Mouse (Mus musculus) CH12.LX (cell line): Measurements from ENCODE around the gene Crct1. TPM values are rescaled to one million over a fixed set of nuclear protein-coding genes. Genes with fewer than 3 reads are reported as not detected.

Experiments
- DNase-seq: peaks from one replicate; pipeline ENCODE4 v3.0.0-alpha.2; 2013; ENCODE audit errors: extremely low read depth
- H3K27ac ChIP-seq: 2 replicates; pipeline ENCODE4 v1.5.1; 2012; ENCODE audit warnings: low read depth, mild to moderate bottlenecking, control low read depth, moderate library complexity; ENCODE audit not compliant: insufficient read depth
- H3K27me3 ChIP-seq: replicated peaks from 2 replicates; pipeline ENCODE3; 2012; ENCODE audit warnings: inconsistent platforms
- H3K36me3 ChIP-seq, 2 experiments: replicated peaks in 1 of 2; 2 replicates each; pipeline versions ENCODE3 to v1.6.1; 2012; ENCODE audit warnings: inconsistent platforms in 1 of 2, low read length in 1 of 2, mild to moderate bottlenecking in 1 of 2, mixed read lengths in 1 of 2, moderate library complexity in 1 of 2; ENCODE audit not compliant: control insufficient read depth in 1 of 2, insufficient read depth in 1 of 2
- H3K4me1 ChIP-seq, 2 experiments: 2 replicates each; pipeline ENCODE4 v1.6.1; 2012; ENCODE audit warnings: inconsistent platforms in 1 of 2, moderate library complexity in 1 of 2; ENCODE audit not compliant: insufficient read depth in 2 of 2, control insufficient read depth in 1 of 2
- H3K4me2 ChIP-seq: 2 replicates; pipeline ENCODE4 v1.6.1; 2012; ENCODE audit warnings: low read depth, mild to moderate bottlenecking, control low read depth; ENCODE audit not compliant: poor library complexity, insufficient read depth, severe bottlenecking
- H3K4me3 ChIP-seq, 3 experiments: fragments of 150-350 bp in 1 of 3; sonication (generic) in 1 of 3; replicated peaks in 1 of 3; 2 replicates each; pipeline versions ENCODE3 to v1.5.1; 2011 to 2012; ENCODE audit warnings: low read depth in 2 of 3, low read length in 2 of 3, mild to moderate bottlenecking in 2 of 3, moderate library complexity in 2 of 3, control low read depth in 1 of 3, improper control_type of control experiment in 1 of 3, inconsistent platforms in 1 of 3, mixed read lengths in 1 of 3; ENCODE audit not compliant: poor library complexity in 1 of 3
- H3K79me2 ChIP-seq: replicated peaks from 2 replicates; pipeline ENCODE4 v1.6.1; 2012; ENCODE audit warnings: mild to moderate bottlenecking, moderate library complexity; ENCODE audit not compliant: control insufficient read depth, poor library complexity, insufficient read depth, severe bottlenecking; ENCODE audit errors: extremely low read depth
- H3K9ac ChIP-seq: 2 replicates; pipeline ENCODE4 v1.6.1; 2012; ENCODE audit warnings: low read depth, mild to moderate bottlenecking, control low read depth, moderate library complexity; ENCODE audit not compliant: insufficient read depth
- H3K9me3 ChIP-seq: replicated peaks from 2 replicates; pipeline ENCODE3; 2012; ENCODE audit warnings: low read length, inconsistent platforms, mixed read lengths
- BHLHE40 ChIP-seq: IDR thresholded peaks from 2 replicates; pipeline ENCODE4 v1.6.1; 2011; ENCODE audit warnings: mild to moderate bottlenecking, low read depth, low read length, improper control_type of control experiment
- CHD1 ChIP-seq: IDR thresholded peaks from 2 replicates; pipeline ENCODE4 v1.6.1; 2012; ENCODE audit warnings: low read depth, low read length, improper control_type of control experiment, inconsistent platforms
- CHD2 ChIP-seq: IDR thresholded peaks from 2 replicates; pipeline ENCODE4 v1.6.1; 2011; ENCODE audit warnings: low read length, improper control_type of control experiment
- CTCF ChIP-seq, 2 experiments: IDR thresholded peaks in 1 of 2; conservative IDR thresholded peaks in 1 of 2; 2 replicates each; pipeline ENCODE4 v1.5.1; 2011 to 2012; ENCODE audit warnings: low read depth in 2 of 2, low read length in 2 of 2, improper control_type of control experiment in 1 of 2, inconsistent platforms in 1 of 2, mild to moderate bottlenecking in 1 of 2, moderate library complexity in 1 of 2
- E2F4 ChIP-seq: IDR thresholded peaks from 2 replicates; pipeline ENCODE4 v1.6.1; 2011; ENCODE audit warnings: low read depth, low read length, improper control_type of control experiment; ENCODE audit not compliant: insufficient replicate concordance
- ELF1 ChIP-seq: IDR thresholded peaks from 2 replicates; pipeline ENCODE4 v1.6.1; 2014; ENCODE audit warnings: low read depth, mild to moderate bottlenecking, inconsistent platforms, low read length, improper control_type of control experiment
- EP300 ChIP-seq: IDR thresholded peaks from 2 replicates; pipeline ENCODE4 v1.6.1; 2011; ENCODE audit warnings: low read length, improper control_type of control experiment
- JUN ChIP-seq: IDR thresholded peaks from 2 replicates; pipeline ENCODE4 v1.6.1; 2011; ENCODE audit warnings: low read depth, mild to moderate bottlenecking, low read length, improper control_type of control experiment, moderate library complexity; ENCODE audit not compliant: insufficient read depth
- KAT2A ChIP-seq: IDR thresholded peaks from 2 replicates; pipeline ENCODE4 v1.6.1; 2012; ENCODE audit warnings: low read length, improper control_type of control experiment, inconsistent platforms; ENCODE audit not compliant: insufficient replicate concordance
- MAFK ChIP-seq: IDR thresholded peaks from 2 replicates; pipeline ENCODE4 v1.6.1; 2011; ENCODE audit warnings: low read length, improper control_type of control experiment; ENCODE audit not compliant: insufficient replicate concordance
- MAX ChIP-seq: IDR thresholded peaks from 2 replicates; pipeline ENCODE4 v1.6.1; 2011; ENCODE audit warnings: low read length, improper control_type of control experiment
- MAZ ChIP-seq: IDR thresholded peaks from 2 replicates; pipeline ENCODE4 v1.6.1; 2012; ENCODE audit warnings: low read depth, mild to moderate bottlenecking, inconsistent platforms, low read length, improper control_type of control experiment, moderate library complexity
- MEF2A ChIP-seq: IDR thresholded peaks from 2 replicates; pipeline ENCODE4 v1.6.1; 2014; ENCODE audit warnings: low read depth, mild to moderate bottlenecking, inconsistent platforms, low read length, improper control_type of control experiment, borderline replicate concordance
- MXI1 ChIP-seq: IDR thresholded peaks from 2 replicates; pipeline ENCODE4 v1.6.1; 2011; ENCODE audit warnings: mild to moderate bottlenecking, low read depth, low read length, improper control_type of control experiment
- MYC ChIP-seq: IDR thresholded peaks from 2 replicates; pipeline ENCODE4 v1.6.1; 2011; ENCODE audit warnings: low read depth, mild to moderate bottlenecking, improper control_type of control experiment, low read length
- NELFE ChIP-seq: IDR thresholded peaks from 2 replicates; pipeline ENCODE4 v1.6.1; 2011; ENCODE audit warnings: low read depth, low read length, improper control_type of control experiment
- NRF1 ChIP-seq: IDR thresholded peaks from 2 replicates; pipeline ENCODE4 v1.6.1; 2014; ENCODE audit warnings: low read depth, mild to moderate bottlenecking, inconsistent platforms, low read length, improper control_type of control experiment, moderate library complexity
- PAX5 ChIP-seq: IDR thresholded peaks from 2 replicates; pipeline ENCODE4 v1.6.1; 2012; ENCODE audit warnings: low read length, inconsistent platforms, mixed read lengths
- POLR2A ChIP-seq: IDR thresholded peaks from 2 replicates; pipeline ENCODE4 v1.6.1; 2011; ENCODE audit warnings: low read depth, mild to moderate bottlenecking, improper control_type of control experiment, low read length
- POLR2AphosphoS2 ChIP-seq: IDR thresholded peaks from 2 replicates; pipeline ENCODE4 v1.6.1; 2011; ENCODE audit warnings: low read depth, low read length, improper control_type of control experiment
- RAD21 ChIP-seq: IDR thresholded peaks from 2 replicates; pipeline ENCODE4 v1.6.1; 2011; ENCODE audit warnings: low read depth, mild to moderate bottlenecking, low read length, improper control_type of control experiment, moderate library complexity
- USF2 ChIP-seq: conservative IDR thresholded peaks from 2 replicates; pipeline ENCODE4 v1.6.1; 2011; ENCODE audit warnings: low read depth, low read length, improper control_type of control experiment
- ZC3H11A ChIP-seq: IDR thresholded peaks from 2 replicates; pipeline ENCODE4 v1.6.1; 2012; ENCODE audit warnings: low read depth, mild to moderate bottlenecking, inconsistent platforms, low read length, improper control_type of control experiment
- ZKSCAN1 ChIP-seq: IDR thresholded peaks from 2 replicates; pipeline ENCODE4 v1.6.1; 2012; ENCODE audit warnings: low read depth, inconsistent platforms, low read length, improper control_type of control experiment, borderline replicate concordance
- ZMIZ1 ChIP-seq: IDR thresholded peaks from 2 replicates; pipeline ENCODE4 v1.6.1; 2012; ENCODE audit warnings: low read depth, mild to moderate bottlenecking, inconsistent platforms, low read length, improper control_type of control experiment
- dilution Hi-C: fragments of 300-500 bp; cut with MboI; formaldehyde crosslinking; loops from 2 replicates; pipeline ENCODE4 v1.14.3; 2020; ENCODE audit warnings: low sequenced_read_pairs; ENCODE audit not compliant: extremely low pct_unique_long_range_greater_than_20kb, extremely low pct_ligation_motif_present
- in situ Hi-C: fragments of 300-500 bp; cut with MboI; formaldehyde crosslinking; loops from 3 replicates; pipeline ENCODE4 v1.14.3; 2019; ENCODE audit warnings: low sequenced_read_pairs, low pct_ligation_motif_present, low pct_unique_long_range_greater_than_20kb, mixed read lengths
- polyA plus RNA-seq: library from polyadenylated mRNA; unstranded; fragments of >175 nt; gene quantifications from 2 replicates; pipeline ENCODE4 v1.2.1, GENCODE M21; 2012; ENCODE audit warnings: low read depth; ENCODE audit not compliant: insufficient read length
- total RNA-seq, 2 experiments: library from RNA; depleted of rRNA; stranded (reverse); fragments of 300-350 nt in 1 of 2; fragments of >200 nt in 1 of 2; gene quantifications; 2 replicates each; pipeline ENCODE4 v1.2.3; 2012 to 2014

Gene Crct1
- total and polyA plus RNA-seq, 3 experiments, result not detected

DNA sequence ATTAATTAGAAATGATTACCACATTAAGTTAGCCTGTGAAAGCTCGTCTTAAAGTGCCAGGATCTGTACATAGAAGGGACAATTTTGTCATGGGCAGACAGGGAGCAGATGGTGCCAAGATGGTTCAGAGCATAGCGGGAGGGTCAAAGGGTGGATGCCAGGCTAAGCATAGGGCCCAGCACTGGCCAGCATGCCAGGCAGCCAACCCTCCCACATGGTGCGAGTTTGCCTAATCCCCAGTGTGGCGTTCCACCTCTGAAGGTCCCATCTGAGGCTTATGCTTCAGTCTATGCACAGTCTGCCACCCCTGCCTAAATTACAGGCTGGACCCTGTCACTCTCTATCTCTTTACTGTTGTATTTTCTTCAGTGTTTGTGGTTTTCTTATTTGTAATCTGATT lies 12.6 kb downstream of the Crct1 start:
- peaks cover 0 to 2% of the 10 kb centered on the region in 2 experiments; a peak in 1 of 4 replicates for H3K4me1 ChIP-seq
- TF ChIP-seq POLR2AphosphoS2, result no peak
- TF ChIP-seq MAX, result no peak
- no peak for TF ChIP-seq MAFK
- TF ChIP-seq EP300, result no peak
- no peak for TF ChIP-seq POLR2A
- no peak for TF ChIP-seq MYC
- no peak for TF ChIP-seq CTCF (conservative IDR thresholded peaks at IDR 0.05 in 1 of 2, IDR thresholded peaks at IDR 0.05 in 1 of 2; ENCODE audit: low read depth in 2 of 2, low read length in 2 of 2)
- no peak for TF ChIP-seq ZC3H11A
- no peak for TF ChIP-seq MEF2A
- no peak for TF ChIP-seq ELF1
- no peak for TF ChIP-seq MAZ
- no peak for TF ChIP-seq MXI1
- no peak for TF ChIP-seq KAT2A
- TF ChIP-seq USF2, result no peak
- no peak for TF ChIP-seq CHD2
- TF ChIP-seq BHLHE40, result no peak
- no peak for TF ChIP-seq ZMIZ1
- TF ChIP-seq CHD1, result no peak
- TF ChIP-seq E2F4, result no peak
- H3K4me2 ChIP-seq, result no peak overlapping the region
- no peak overlapping the region for H3K4me3 ChIP-seq
- no peaks in the 10 kb centered on the region for H3K9me3 ChIP-seq
- no peak for DNase-seq
- H3K79me2 ChIP-seq, result no peaks in the 10 kb centered on the region
- H3K27me3 ChIP-seq, result no peaks in the 10 kb centered on the region
- no peak overlapping the region for H3K27ac ChIP-seq
- in situ Hi-C loops (no loop called here), dilution Hi-C loops (no loop called here)
- no peaks in the 10 kb centered on the region for H3K36me3 ChIP-seq
- H3K9ac ChIP-seq, result no peak overlapping the region

- Histone ChIP-seq H3K9ac (no peak overlapping the region), H3K27ac (no peak overlapping the region), H3K4me3 (no peak overlapping the region), H3K36me3 (no peaks in the 10 kb centered on the region), H3K79me2 (no peaks in the 10 kb centered on the region), H3K27me3 (no peaks in the 10 kb centered on the region), H3K4me2 (no peak overlapping the region), H3K9me3 (no peaks in the 10 kb centered on the region), H3K4me1 (peaks cover 0 to 2% of the 10 kb centered on the region in 2 experiments; a peak in 1 of 4 replicates)
- no peak for DNase-seq
- in situ Hi-C loops, result no loop called here
- dilution Hi-C loops, result no loop called here
- no peak for TF ChIP-seq JUN
- no peak for TF ChIP-seq ZKSCAN1
- TF ChIP-seq PAX5, result no peak
- no peak for TF ChIP-seq RAD21
- TF ChIP-seq NRF1, result no peak
- TF ChIP-seq NELFE, result no peak
- no peak for TF ChIP-seq CTCF (conservative IDR thresholded peaks at IDR 0.05 in 1 of 2, IDR thresholded peaks at IDR 0.05 in 1 of 2; ENCODE audit: low read depth in 2 of 2, low read length in 2 of 2)
- TF ChIP-seq, all 38 proteins: peak for 0
Observed at GRCm38 (mm10) chr3:93000621-93001020, 14.9 kb downstream of the Crct1 start.
